Mouse (Mus musculus) erythroblast, embryonic 14.5 days (primary cell): Measurements from ENCODE around the gene Il21r.

Experiments used
- GATA1 ChIP-seq: IDR thresholded peaks from 2 replicates; pipeline ENCODE4 v1.6.1; 2012; ENCODE audit warnings: low read length, inconsistent platforms, mixed read lengths
- TAL1 ChIP-seq: IDR thresholded peaks from 3 replicates; pipeline ENCODE4 v1.6.1; 2012; ENCODE audit warnings: low read length, inconsistent platforms, mixed read lengths

- no peak for TF ChIP-seq GATA1
- no peak for TF ChIP-seq TAL1
Observed at GRCm38 (mm10) chr7:125625829-125626228, 22.6 kb downstream of the Il21r start.
